Mouse (Mus musculus) MEL (cell line): ENCODE measurements around the gene Commd6. TPM values are rescaled to one million over a fixed set of nuclear protein-coding genes. Genes with fewer than 3 reads are reported as not detected.

ENCODE experiments used
- DNase-seq: peaks from one replicate; pipeline ENCODE4 v3.0.0; 2011; ENCODE audit warnings: low read depth, low spot score
- H3K27ac ChIP-seq: 2 replicates; pipeline ENCODE4 v1.5.1; 2012; ENCODE audit warnings: low read depth, mild to moderate bottlenecking, control low read depth, low read length, moderate library complexity; ENCODE audit not compliant: control insufficient read depth
- H3K27me3 ChIP-seq, 2 experiments: fragments of 150-350 bp in 1 of 2; sonication (generic) in 1 of 2; 2 replicates each; pipeline ENCODE4 v1.6.1; 2012; ENCODE audit warnings: low read length in 2 of 2, mild to moderate bottlenecking in 2 of 2, improper control_type of control experiment in 1 of 2, moderate library complexity in 1 of 2; ENCODE audit not compliant: insufficient read depth in 2 of 2, control insufficient read depth in 1 of 2
- H3K36me3 ChIP-seq, 2 experiments: 2 replicates each; pipeline ENCODE4 v1.6.1; 2012 to 2014; ENCODE audit warnings: low read length in 2 of 2, improper control_type of control experiment in 1 of 2, inconsistent platforms in 1 of 2, mild to moderate bottlenecking in 1 of 2; ENCODE audit not compliant: insufficient read depth in 2 of 2, control insufficient read depth in 1 of 2
- H3K4me1 ChIP-seq, 2 experiments: fragments of 150-350 bp in 1 of 2; sonication (generic) in 1 of 2; 2 replicates each; pipeline ENCODE4 v1.6.1; 2012; ENCODE audit warnings: low read length in 2 of 2, improper control_type of control experiment in 1 of 2, mild to moderate bottlenecking in 1 of 2; ENCODE audit not compliant: insufficient read depth in 2 of 2, control insufficient read depth in 1 of 2
- H3K4me3 ChIP-seq, 2 experiments: fragments of 150-350 bp in 1 of 2; sonication (generic) in 1 of 2; 2 replicates each; pipeline ENCODE4 v1.5.1; 2012; ENCODE audit warnings: low read depth in 2 of 2, low read length in 2 of 2, mild to moderate bottlenecking in 2 of 2, moderate library complexity in 2 of 2, control low read depth in 1 of 2, improper control_type of control experiment in 1 of 2; ENCODE audit not compliant: control insufficient read depth in 1 of 2, insufficient read depth in 1 of 2
- H3K79me2 ChIP-seq: 2 replicates; pipeline ENCODE4 v1.6.1; 2012; ENCODE audit warnings: mild to moderate bottlenecking, low read length, moderate library complexity; ENCODE audit not compliant: control insufficient read depth, poor library complexity, insufficient read depth
- H3K9ac ChIP-seq: 2 replicates; pipeline ENCODE4 v1.6.1; 2012; ENCODE audit warnings: low read depth, mild to moderate bottlenecking, control low read depth, low read length, moderate library complexity; ENCODE audit not compliant: control insufficient read depth, poor library complexity, severe bottlenecking
- H3K9me3 ChIP-seq: fragments of 150-350 bp; sonication (generic); replicated peaks from 2 replicates; pipeline ENCODE4 v1.6.1; 2012; ENCODE audit warnings: mild to moderate bottlenecking, low read length, improper control_type of control experiment, moderate library complexity; ENCODE audit not compliant: insufficient read depth
- CHD2 ChIP-seq: IDR thresholded peaks from 2 replicates; pipeline ENCODE4 v1.6.1; 2011; ENCODE audit warnings: low read length, improper control_type of control experiment
- CTCF ChIP-seq, 3 experiments: IDR thresholded peaks in 2 of 3; conservative IDR thresholded peaks in 1 of 3; 2 replicates each; pipeline ENCODE4 v1.5.1; 2011 to 2012; ENCODE audit warnings: low read length in 3 of 3, low read depth in 2 of 3, mild to moderate bottlenecking in 2 of 3, improper control_type of control experiment in 1 of 3, inconsistent platforms in 1 of 3, mixed read lengths in 1 of 3, moderate library complexity in 1 of 3; ENCODE audit not compliant: control insufficient read depth in 1 of 3, insufficient read depth in 1 of 3, poor library complexity in 1 of 3, severe bottlenecking in 1 of 3
- E2F4 ChIP-seq: IDR thresholded peaks from 2 replicates; pipeline ENCODE4 v1.6.1; 2011; ENCODE audit warnings: low read depth, low read length, improper control_type of control experiment, borderline replicate concordance
- ELF1 ChIP-seq: IDR thresholded peaks from 2 replicates; pipeline ENCODE4 v1.6.1; 2014; ENCODE audit warnings: low read depth, mild to moderate bottlenecking, inconsistent platforms, low read length, improper control_type of control experiment, moderate library complexity
- GABPA ChIP-seq: IDR thresholded peaks from 2 replicates; pipeline ENCODE4 v1.6.1; 2012; ENCODE audit warnings: low read depth, mild to moderate bottlenecking, inconsistent platforms, low read length, improper control_type of control experiment, moderate library complexity
- GATA1 ChIP-seq: IDR thresholded peaks from 2 replicates; pipeline ENCODE4 v1.6.1; 2011; ENCODE audit warnings: low read depth, low read length, improper control_type of control experiment
- MAX ChIP-seq: IDR thresholded peaks from 2 replicates; pipeline ENCODE4 v1.6.1; 2011; ENCODE audit warnings: low read length, improper control_type of control experiment
- MAZ ChIP-seq: IDR thresholded peaks from 2 replicates; pipeline ENCODE4 v1.6.1; 2012; ENCODE audit warnings: low read depth, mild to moderate bottlenecking, inconsistent platforms, low read length, improper control_type of control experiment
- MEF2A ChIP-seq: IDR thresholded peaks from 2 replicates; pipeline ENCODE4 v1.6.1; 2014; ENCODE audit warnings: low read depth, mild to moderate bottlenecking, inconsistent platforms, low read length, improper control_type of control experiment; ENCODE audit not compliant: poor library complexity, insufficient replicate concordance, severe bottlenecking; ENCODE audit errors: extremely low read depth
- MYC ChIP-seq: IDR thresholded peaks from 2 replicates; pipeline ENCODE4 v1.6.1; 2011; ENCODE audit warnings: low read depth, mild to moderate bottlenecking, low read length, improper control_type of control experiment, moderate library complexity
- POLR2A ChIP-seq, 2 experiments: IDR thresholded peaks; 2 replicates each; pipeline ENCODE4 v1.6.1; 2011 to 2012; ENCODE audit warnings: low read length in 2 of 2, mild to moderate bottlenecking in 2 of 2, control low read depth in 1 of 2, improper control_type of control experiment in 1 of 2, low read depth in 1 of 2, moderate library complexity in 1 of 2; ENCODE audit not compliant: control insufficient read depth in 1 of 2, insufficient read depth in 1 of 2, poor library complexity in 1 of 2
- SIN3A ChIP-seq: IDR thresholded peaks from 2 replicates; pipeline ENCODE4 v1.6.1; 2012; ENCODE audit warnings: low read length, improper control_type of control experiment, inconsistent platforms
- TBP ChIP-seq: IDR thresholded peaks from 2 replicates; pipeline ENCODE4 v1.8.0; 2011; ENCODE audit warnings: low read depth, low read length, improper control_type of control experiment
- TCF12 ChIP-seq: IDR thresholded peaks from 2 replicates; pipeline ENCODE4 v1.6.1; 2014; ENCODE audit warnings: low read depth, mild to moderate bottlenecking, inconsistent platforms, low read length, improper control_type of control experiment, moderate library complexity
- USF2 ChIP-seq, 2 experiments: IDR thresholded peaks; 2 replicates each; pipeline ENCODE4 v1.6.1; 2011 to 2012; ENCODE audit warnings: improper control_type of control experiment in 2 of 2, low read length in 2 of 2, borderline replicate concordance in 1 of 2, inconsistent platforms in 1 of 2, low read depth in 1 of 2, mild to moderate bottlenecking in 1 of 2; ENCODE audit not compliant: insufficient read depth in 1 of 2
- ZNF384 ChIP-seq: IDR thresholded peaks from 2 replicates; pipeline ENCODE4 v1.6.1; 2012; ENCODE audit warnings: low read depth, mild to moderate bottlenecking, inconsistent platforms, low read length, improper control_type of control experiment
- polyA plus RNA-seq, 2 experiments: library from polyadenylated mRNA; stranded (reverse) in 1 of 2; unstranded in 1 of 2; fragments of >175 nt in 1 of 2; fragments of >200 nt in 1 of 2; gene quantifications; 2 replicates each; pipeline versions ENCODE4 v1.2.1 to v1.2.4; 2012; ENCODE audit warnings: low replicate concordance in 2 of 2, low read depth in 1 of 2; ENCODE audit not compliant: insufficient read length in 2 of 2, insufficient read depth in 1 of 2, missing spikeins in 1 of 2
- total RNA-seq: library from RNA; depleted of rRNA; stranded (reverse); fragments of 300-350 nt; gene quantifications from 2 replicates; pipeline ENCODE4 v1.2.3, GENCODE M21; 2012

The Commd6 gene
- total and polyA plus RNA-seq, 3 experiments = 57.3 to 61.2 TPM; not detected in 1

- no peak for TF ChIP-seq MYC
- no peak for TF ChIP-seq MEF2A
- TF ChIP-seq CHD2 = no peak
- peak; percentile 71 to 91 for TF ChIP-seq POLR2A (IDR thresholded peaks at IDR 0.05; ENCODE audit: control insufficient read depth in 1 of 2, insufficient read depth in 1 of 2, low read depth in 1 of 2, low read length in 2 of 2, poor library complexity in 1 of 2)
Measured at GRCm38 (mm10) chr14:101640153-101640843, at the start of gene Commd6 (continued).

GRCm38 (mm10) chr14:101688406-101688805 lies 47.9 kb upstream of the Commd6 start:
- H3K4me1 ChIP-seq = no peaks in the 10 kb centered on the region
- no peak overlapping the region for H3K27ac ChIP-seq
- DNase-seq = no peak
- no peak for TF ChIP-seq SIN3A
- no peak for TF ChIP-seq ELF1
- no peak for TF ChIP-seq CTCF (IDR thresholded peaks at IDR 0.05 in 2 of 3, conservative IDR thresholded peaks at IDR 0.05 in 1 of 3; ENCODE audit: control insufficient read depth in 1 of 3, insufficient read depth in 1 of 3, low read depth in 2 of 3, low read length in 3 of 3, poor library complexity in 1 of 3, severe bottlenecking in 1 of 3)
- TF ChIP-seq ZNF384 = no peak
- TF ChIP-seq TCF12 = no peak
- TF ChIP-seq GATA1 = no peak
- no peak for TF ChIP-seq USF2 (IDR thresholded peaks at IDR 0.05; ENCODE audit: borderline replicate concordance in 1 of 2, insufficient read depth in 1 of 2, low read depth in 1 of 2, low read length in 2 of 2)
- TF ChIP-seq E2F4 = no peak
- no peak for TF ChIP-seq MAX
- no peak for TF ChIP-seq MAZ
- TF ChIP-seq, all 39 proteins: peak for 0
- no peak overlapping the region for H3K4me3 ChIP-seq
- H3K27me3 ChIP-seq = no peaks in the 10 kb centered on the region
- H3K36me3 ChIP-seq = peaks cover 0 to 3% of the 10 kb centered on the region in 2 experiments; a peak in 2 of 4 replicates
- no peak overlapping the region for H3K9ac ChIP-seq
- H3K9me3 ChIP-seq = no peaks in the 10 kb centered on the region
- no peaks in the 10 kb centered on the region for H3K79me2 ChIP-seq

- H3K4me3 ChIP-seq = no peak overlapping the region
- H3K27ac ChIP-seq = no peak overlapping the region
- H3K9ac ChIP-seq = no peak overlapping the region
- no peaks in the 10 kb centered on the region for H3K9me3 ChIP-seq
- H3K79me2 ChIP-seq = no peaks in the 10 kb centered on the region
- no peak for DNase-seq
- no peaks in the 10 kb centered on the region for H3K27me3 ChIP-seq
- peaks cover 0 to 3% of the 10 kb centered on the region in 2 experiments; a peak in 2 of 4 replicates for H3K36me3 ChIP-seq
- H3K4me1 ChIP-seq = no peaks in the 10 kb centered on the region
- no peak for TF ChIP-seq TBP
- no peak for TF ChIP-seq GABPA
Measured at GRCm38 (mm10) chr14:101687696-101688095, 47.2 kb upstream of the Commd6 start.
